Mouse (Mus musculus) neutrophil, adult 5-6 weeks (primary cell): ENCODE results near the gene Wnk4. TPM values are rescaled to one million over a fixed set of nuclear protein-coding genes. Genes with fewer than 3 reads are reported as not detected.

Source experiments
- ATAC-seq: fragments of 151-379, 151-347 bp; 2 replicates; pipeline ENCODE4 v1.8.0; 2017; ENCODE audit warnings: mild to moderate bottlenecking, moderate TSS enrichment; ENCODE audit not compliant: insufficient number of reproducible peaks, poor library complexity, low FRiP score, severe bottlenecking; ENCODE audit errors: extremely low read depth
- total RNA-seq: library from RNA; stranded (forward); fragments of 200-1000 nt; gene quantifications from 2 replicates; pipeline ENCODE4 v1.2.3, GENCODE M21; 2017

Wnk4 gene
- 0.58 and 0.86 TPM in 2 replicates for total RNA-seq

- ATAC-seq: 0 out of 2 replicates have a peak, but pooled peaks have one; percentile 3
Measured at GRCm38 (mm10) chr11:101259948-101260825, at the start of gene Wnk4. Gene Wnk4, plus strand, starts transcription at chr11:101260567.

GRCm38 (mm10) chr11:101211970-101212369, 48.4 kb upstream of the Wnk4 start:
- ATAC-seq: peak; percentile 67; the same call in 1 of the 2 replicates

- no peak for ATAC-seq
Measured at GRCm38 (mm10) chr11:101216936-101217335, 43.4 kb upstream of the Wnk4 start.

- ATAC-seq: no peak
Measured at GRCm38 (mm10) chr11:101218436-101219055, 41.8 kb upstream of the Wnk4 start.

- no peak for ATAC-seq
Measured at GRCm38 (mm10) chr11:101220853-101221252, 39.5 kb upstream of the Wnk4 start.

GRCm38 (mm10) chr11:101221306-101221986, 38.9 kb upstream of the Wnk4 start:
- no peak for ATAC-seq

- ATAC-seq: no peak
Measured at GRCm38 (mm10) chr11:101224337-101224736, 36.0 kb upstream of the Wnk4 start.

- ATAC-seq: no peak
Measured at GRCm38 (mm10) chr11:101225331-101226064, 34.9 kb upstream of the Wnk4 start.

- peak; percentile 96 for ATAC-seq
Measured at GRCm38 (mm10) chr11:101226065-101226701, 34.2 kb upstream of the Wnk4 start, which contains the start of gene Ezh1. Gene Ezh1, minus strand, starts transcription at chr11:101226463.

- no peak for ATAC-seq
Measured at GRCm38 (mm10) chr11:101229361-101229900, 30.9 kb upstream of the Wnk4 start.

- ATAC-seq: no peak
Measured at GRCm38 (mm10) chr11:101230061-101230511, 30.3 kb upstream of the Wnk4 start.

GRCm38 (mm10) chr11:101230526-101230925, 29.8 kb upstream of the Wnk4 start:
- no peak for ATAC-seq

- no peak for ATAC-seq
Measured at GRCm38 (mm10) chr11:101230991-101231871, 29.1 kb upstream of the Wnk4 start.

- no peak for ATAC-seq
Measured at GRCm38 (mm10) chr11:101232010-101232839, 28.1 kb upstream of the Wnk4 start.

GRCm38 (mm10) chr11:101233240-101233639, 27.1 kb upstream of the Wnk4 start:
- ATAC-seq: no peak

- no peak for ATAC-seq
Measured at GRCm38 (mm10) chr11:101234124-101234523, 26.2 kb upstream of the Wnk4 start.
